Mouse (Mus musculus): ENCODE measurements around the gene Tsc1. TPM values are rescaled to one million over a fixed set of nuclear protein-coding genes. Genes with fewer than 3 reads are reported as not detected.
A peak's percentile ranks its signal among the peaks of the same experiment; 100 is the strongest.

The Tsc1 gene
- polyA plus RNA-seq, 1 experiment from 2014 or later = 31.7 TPM

GRCm38 (mm10) chr2:28701646-28702262 lies 60.7 kb downstream of the Tsc1 start:
- Histone ChIP-seq H3K4me1 (replicated peaks) (peaks cover 16% of the 10 kb centered on the region), H3K9ac (no peak overlapping the region), H3K36me3 (no peaks in the 10 kb centered on the region), H3K4me2 (no peak overlapping the region), H3K27ac (replicated peaks) (no peak overlapping the region), H3K27me3 (no peaks in the 10 kb centered on the region), H3K4me3 (no peak overlapping the region), H3K9me3 (no peaks in the 10 kb centered on the region)
- 70% methylated on average over 8 of the region's 8 CpGs for WGBS
- no peak for ATAC-seq (ENCODE audit: low FRiP score, low read depth)

- no peak for ATAC-seq (ENCODE audit: low FRiP score, low read depth)
- Histone ChIP-seq H3K4me2 (no peak overlapping the region), H3K9ac (no peak overlapping the region), H3K36me3 (no peaks in the 10 kb centered on the region), H3K27me3 (no peaks in the 10 kb centered on the region), H3K4me1 (replicated peaks) (peaks cover 7% of the 10 kb centered on the region; the same call in 1 of the 2 replicates), H3K9me3 (no peaks in the 10 kb centered on the region), H3K4me3 (no peak overlapping the region), H3K27ac (replicated peaks) (no peak overlapping the region)
- 67% methylated on average over 8 of the region's 8 CpGs for WGBS
Observed at GRCm38 (mm10) chr2:28706106-28706636, 65.1 kb downstream of the Tsc1 start.

GRCm38 (mm10) chr2:28706787-28707186 lies 65.8 kb downstream of the Tsc1 start:
- no peaks in the 10 kb centered on the region for H3K9me3 ChIP-seq
- no peak for ATAC-seq (ENCODE audit: low FRiP score, low read depth)
- H3K9ac ChIP-seq = no peak overlapping the region
- no peak overlapping the region for H3K4me3 ChIP-seq
- no peak overlapping the region for H3K27ac ChIP-seq (replicated peaks)
- no peak overlapping the region for H3K4me2 ChIP-seq
- peaks cover 7% of the 10 kb centered on the region; the same call in 1 of the 2 replicates for H3K4me1 ChIP-seq (replicated peaks)
- H3K36me3 ChIP-seq = no peaks in the 10 kb centered on the region
- 78% methylated on average over 6 of the region's 6 CpGs for WGBS
- no peaks in the 10 kb centered on the region for H3K27me3 ChIP-seq

- 78% methylated on average over 8 of the region's 8 CpGs for WGBS
- ATAC-seq (ENCODE audit: low FRiP score, low read depth) = no peak
- no peaks in the 10 kb centered on the region for H3K27me3 ChIP-seq
- peaks cover 7% of the 10 kb centered on the region; the same call in 1 of the 2 replicates for H3K4me1 ChIP-seq (replicated peaks)
- no peaks in the 10 kb centered on the region for H3K36me3 ChIP-seq
- H3K9me3 ChIP-seq = no peaks in the 10 kb centered on the region
- no peak overlapping the region for H3K27ac ChIP-seq (replicated peaks)
- no peak overlapping the region for H3K4me3 ChIP-seq
- H3K9ac ChIP-seq = no peak overlapping the region
- no peak overlapping the region for H3K4me2 ChIP-seq
Observed at GRCm38 (mm10) chr2:28713036-28713435, 72.0 kb downstream of the Tsc1 start.

- no peak overlapping the region for H3K9ac ChIP-seq
- peaks cover 5% of the 10 kb centered on the region for H3K4me1 ChIP-seq (replicated peaks)
- H3K27me3 ChIP-seq = no peaks in the 10 kb centered on the region
- 90% methylated on average over 8 of the region's 8 CpGs for WGBS
- H3K9me3 ChIP-seq = no peaks in the 10 kb centered on the region
- ATAC-seq (ENCODE audit: low FRiP score, low read depth) = no peak
- H3K4me3 ChIP-seq = no peak overlapping the region
- no peaks in the 10 kb centered on the region for H3K36me3 ChIP-seq
- no peak overlapping the region for H3K27ac ChIP-seq (replicated peaks)
- H3K4me2 ChIP-seq = no peak overlapping the region
Observed at GRCm38 (mm10) chr2:28722419-28722818, 81.4 kb downstream of the Tsc1 start.

- H3K36me3 ChIP-seq = no peaks in the 10 kb centered on the region
- no peak overlapping the region for H3K9ac ChIP-seq
- no peak for ATAC-seq (ENCODE audit: low FRiP score, low read depth)
- peaks cover 12% of the 10 kb centered on the region for H3K4me1 ChIP-seq (replicated peaks)
- H3K4me2 ChIP-seq = no peak overlapping the region
- no peaks in the 10 kb centered on the region for H3K27me3 ChIP-seq
- H3K9me3 ChIP-seq = no peaks in the 10 kb centered on the region
- no peak overlapping the region for H3K4me3 ChIP-seq
- WGBS = 67% methylated on average over 7 of the region's 9 CpGs
- H3K27ac ChIP-seq (replicated peaks) = no peak overlapping the region
Observed at GRCm38 (mm10) chr2:28723912-28724311, 82.9 kb downstream of the Tsc1 start.

GRCm38 (mm10) chr2:28727786-28728404 lies 86.9 kb downstream of the Tsc1 start:
- WGBS = 16% methylated on average over 16 of the region's 16 CpGs
- no peak overlapping the region for H3K4me3 ChIP-seq
- no peak overlapping the region; the same call in 1 of the 2 replicates for H3K27ac ChIP-seq (replicated peaks)
- peak; percentile 33; the same call in 1 of the 2 replicates for ATAC-seq (ENCODE audit: low FRiP score, low read depth)
- peaks cover 12% of the 10 kb centered on the region for H3K4me1 ChIP-seq (replicated peaks)
- H3K36me3 ChIP-seq = no peaks in the 10 kb centered on the region
- H3K9ac ChIP-seq = no peak overlapping the region
- no peak overlapping the region for H3K4me2 ChIP-seq
- no peaks in the 10 kb centered on the region for H3K9me3 ChIP-seq
- no peaks in the 10 kb centered on the region for H3K27me3 ChIP-seq

- ATAC-seq (ENCODE audit: low FRiP score, low read depth) = no peak
- Histone ChIP-seq H3K36me3 (no peaks in the 10 kb centered on the region), H3K9me3 (no peaks in the 10 kb centered on the region), H3K4me1 (replicated peaks) (peaks cover 12% of the 10 kb centered on the region), H3K4me3 (no peak overlapping the region), H3K27me3 (no peaks in the 10 kb centered on the region), H3K4me2 (no peak overlapping the region), H3K9ac (no peak overlapping the region), H3K27ac (replicated peaks) (no peak overlapping the region)
Observed at GRCm38 (mm10) chr2:28730676-28731075, 89.6 kb downstream of the Tsc1 start.

- no peaks in the 10 kb centered on the region for H3K27me3 ChIP-seq
- H3K27ac ChIP-seq (replicated peaks) = no peak overlapping the region
- WGBS = 69% methylated on average over 5 of the region's 5 CpGs
- ATAC-seq (ENCODE audit: low FRiP score, low read depth) = no peak
- no peaks in the 10 kb centered on the region for H3K36me3 ChIP-seq
- H3K4me3 ChIP-seq = no peak overlapping the region
- H3K4me2 ChIP-seq = no peak overlapping the region
- no peaks in the 10 kb centered on the region for H3K9me3 ChIP-seq
- H3K9ac ChIP-seq = no peak overlapping the region
- H3K4me1 ChIP-seq (replicated peaks) = no peaks in the 10 kb centered on the region
Observed at GRCm38 (mm10) chr2:28737112-28737511, 96.1 kb downstream of the Tsc1 start.

- Histone ChIP-seq H3K4me3 (no peak overlapping the region), H3K36me3 (no peaks in the 10 kb centered on the region), H3K9me3 (no peaks in the 10 kb centered on the region), H3K4me2 (no peak overlapping the region), H3K27ac (replicated peaks) (no peak overlapping the region), H3K9ac (no peak overlapping the region), H3K27me3 (no peaks in the 10 kb centered on the region), H3K4me1 (replicated peaks) (no peaks in the 10 kb centered on the region)
- 87% methylated on average over 5 of the region's 5 CpGs for WGBS
- ATAC-seq (ENCODE audit: low FRiP score, low read depth) = no peak
Observed at GRCm38 (mm10) chr2:28740159-28740558, 99.1 kb downstream of the Tsc1 start.

Measured in hindbrain, embryonic 15.5 days (tissue).